14 mouse cellular contexts compared by ENCODE assay signal in the genomic region with DNA sequence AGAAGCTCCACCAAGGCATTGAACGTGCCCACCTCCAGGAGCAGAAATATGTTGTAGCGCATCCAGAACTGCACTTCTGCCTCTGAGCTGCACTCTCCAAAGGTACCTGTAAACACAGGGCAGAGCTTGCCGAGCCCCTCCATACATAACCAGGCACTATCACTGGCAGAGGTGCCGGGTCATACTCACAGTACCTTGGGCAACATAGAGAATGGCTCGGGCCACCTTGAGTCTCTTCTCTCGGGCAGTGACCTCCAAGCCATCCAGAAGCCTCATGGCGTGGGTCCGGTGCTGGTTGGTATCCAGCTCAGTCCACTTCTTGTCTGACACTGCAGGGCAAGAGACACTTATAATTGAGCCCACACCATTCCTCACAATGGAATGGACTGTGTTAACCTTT. TPM values are rescaled to one million over a fixed set of nuclear protein-coding genes. Genes with fewer than 3 reads are reported as not detected.
"Had no signal": no experiment of that assay in that cellular context is flagged by ENCODE, and none has a peak within 500 bp of the region (broad histone marks: within the 10 kb centered on the region; RNA-seq: fewer than 3 reads in every experiment).

No protein-coding gene starts in this region.

- DNase-seq: kidney, adult 8-10 months; kidney, postnatal 10 days; layer of hippocampus, adult 9-11 months; liver; lung, adult 18-20 months; lung, postnatal 10 days; lung, postnatal 36 days; right cerebral cortex, adult 18-20 months; right cerebral cortex, postnatal 25 days; thymus, postnatal 25 days had no signal

RNA-seq across cellular contexts. Expression of gene Gm10961, which starts 4.4 kb away (rescaled TPM):
- total RNA-seq: layer of hippocampus, adult 2 months; layer of hippocampus, postnatal 25 days; left cerebral cortex, adult 18-20 months; left cerebral cortex, postnatal 25 days had no signal
